Mouse (Mus musculus) ES-E14 (cell line): ENCODE measurements around the gene Shld2.

Source experiments
- ZC3H11A ChIP-seq: IDR thresholded peaks from 2 replicates; pipeline ENCODE4 v1.6.1; 2012; ENCODE audit warnings: low read depth, mild to moderate bottlenecking, inconsistent platforms, low read length, borderline replicate concordance
- ZNF384 ChIP-seq: IDR thresholded peaks from 2 replicates; pipeline ENCODE4 v1.6.1; 2012; ENCODE audit warnings: low read depth, low read length, inconsistent platforms

GRCm38 (mm10) chr14:34296350-34296749 lies 13.9 kb downstream of the Shld2 start:
- TF ChIP-seq ZC3H11A (no peak), ZNF384 (no peak)
